In genomic region chr6:147923246-147923645, GRCm38 (mm10) we compare ENCODE assay signal across 22 mouse cellular contexts.
A peak's percentile ranks its signal among the peaks of the same experiment; 100 is the strongest.
DNase-seq lines count a peak whose midpoint lies in the region; ATAC-seq and TF ChIP-seq lines count a peak whose summit lies in the region.
"Had no signal": no experiment of that assay in that cellular context is flagged by ENCODE, and none has a peak within 500 bp of the region (broad histone marks: within the 10 kb centered on the region; RNA-seq: fewer than 3 reads in every experiment).

No protein-coding gene starts in this region.

- no peaks in the 10 kb centered on the region for H3K4me1 ChIP-seq in heart, embryonic 12.5 days (replicated peaks)
- H3K4me1 ChIP-seq in heart, embryonic 10.5 days: peaks cover 5% of the 10 kb centered on the region; the same call in 1 of the 2 replicates
- no peaks in the 10 kb centered on the region for H3K4me1 ChIP-seq in liver, embryonic 11.5 days (replicated peaks; ENCODE audit: control insufficient read depth, insufficient read depth, low read length)
- no peaks in the 10 kb centered on the region for H3K4me1 ChIP-seq in liver, postnatal 0 days (ENCODE audit: insufficient read depth)
- no peaks in the 10 kb centered on the region for H3K4me1 ChIP-seq in midbrain, embryonic 11.5 days (ENCODE audit: control insufficient read depth, insufficient read depth, low read length)
- no peaks in the 10 kb centered on the region for H3K4me1 ChIP-seq in midbrain, embryonic 16.5 days (ENCODE audit: control insufficient read depth, insufficient read depth, low read length)

- 86% methylated on average over 8 of the region's 8 CpGs for WGBS in heart, embryonic 12.5 days
- WGBS in heart, embryonic 10.5 days: 84% methylated on average over 8 of the region's 8 CpGs
- WGBS in liver, embryonic 11.5 days: 82% methylated on average over 8 of the region's 8 CpGs
- 87% methylated on average over 8 of the region's 8 CpGs for WGBS in liver, postnatal 0 days (ENCODE audit: insufficient replicate concordance)
- 91% methylated on average over 8 of the region's 8 CpGs for WGBS in midbrain, embryonic 11.5 days
- WGBS in midbrain, embryonic 16.5 days: 92% methylated on average over 8 of the region's 8 CpGs

- DNase-seq in heart, adult 11 months: peak; percentile 61
- DNase-seq in heart, embryonic 10.5 days (ENCODE audit: low spot score): peak; percentile 69
- DNase-seq in heart, postnatal 10 days: no peak
- DNase-seq in liver, embryonic 11.5 days (ENCODE audit: low spot score): peak; percentile 15
- no peak for DNase-seq in liver, postnatal 0 days
- peak; percentile 44 for DNase-seq in midbrain, embryonic 11.5 days (ENCODE audit: low spot score, missing footprints)
- DNase-seq: adrenal gland, adult 2 months; adrenal gland, adult 8-10 months; adrenal gland, postnatal 10 days; adrenal gland, postnatal 14 days; adrenal gland, postnatal 25 days; adrenal gland, postnatal 36 days; B cell, adult 2 months; cerebellum, adult 11 months; cerebellum, adult 11-12 months had no signal

- H3K9me3 ChIP-seq in heart, embryonic 12.5 days (replicated peaks): no peaks in the 10 kb centered on the region
- H3K9me3 ChIP-seq in heart, embryonic 10.5 days: no peaks in the 10 kb centered on the region
- no peaks in the 10 kb centered on the region for H3K9me3 ChIP-seq in liver, embryonic 11.5 days (ENCODE audit: control insufficient read depth, low read length)
- no peaks in the 10 kb centered on the region for H3K9me3 ChIP-seq in liver, postnatal 0 days (ENCODE audit: low read length)
- H3K9me3 ChIP-seq in midbrain, embryonic 11.5 days (ENCODE audit: control insufficient read depth, low read length): no peaks in the 10 kb centered on the region
- no peaks in the 10 kb centered on the region for H3K9me3 ChIP-seq in midbrain, embryonic 16.5 days (replicated peaks; ENCODE audit: control insufficient read depth, low read length, poor library complexity, severe bottlenecking)
- H3K9me3 ChIP-seq: G1E had no signal

- no peaks in the 10 kb centered on the region for H3K27me3 ChIP-seq in heart, embryonic 12.5 days (replicated peaks)
- no peaks in the 10 kb centered on the region for H3K27me3 ChIP-seq in heart, embryonic 10.5 days (ENCODE audit: insufficient read depth, poor library complexity, severe bottlenecking)
- H3K27me3 ChIP-seq in liver, embryonic 11.5 days (replicated peaks; ENCODE audit: control insufficient read depth, insufficient read depth, low read length): no peaks in the 10 kb centered on the region
- H3K27me3 ChIP-seq in liver, postnatal 0 days (ENCODE audit: insufficient read depth, low read length): no peaks in the 10 kb centered on the region
- no peaks in the 10 kb centered on the region for H3K27me3 ChIP-seq in midbrain, embryonic 11.5 days (ENCODE audit: control insufficient read depth, insufficient read depth, low read length)
- H3K27me3 ChIP-seq in midbrain, embryonic 16.5 days (ENCODE audit: control insufficient read depth, insufficient read depth, low read depth, low read length): no peaks in the 10 kb centered on the region
- H3K27me3 ChIP-seq: CH12.LX, Patski had no signal

- no peak for TF ChIP-seq CTCF in liver, postnatal 0 days (IDR thresholded peaks at IDR 0.05; ENCODE audit: low read depth)

- no peak for ATAC-seq in heart, embryonic 12.5 days (ENCODE audit: insufficient number of reproducible peaks, low FRiP score)
- ATAC-seq in liver, embryonic 11.5 days (replicated peaks; ENCODE audit: low FRiP score): no peak
- ATAC-seq in liver, postnatal 0 days: no peak
- ATAC-seq in midbrain, embryonic 11.5 days (ENCODE audit: low FRiP score): no peak
- no peak for ATAC-seq in midbrain, embryonic 16.5 days
- ATAC-seq: activated CD4-positive, CD25-positive, alpha-beta regulatory T cell, adult 4 months; CD4-positive, CD25-positive, alpha-beta regulatory T cell, adult 4 months; Patski had no signal

- TF ChIP-seq EP300 in liver, postnatal 0 days (IDR thresholded peaks at IDR 0.05; ENCODE audit: low read depth): no peak

- H3K36me3 ChIP-seq in heart, embryonic 12.5 days: no peaks in the 10 kb centered on the region
- H3K36me3 ChIP-seq in heart, embryonic 10.5 days: no peaks in the 10 kb centered on the region
- H3K36me3 ChIP-seq in liver, embryonic 11.5 days (ENCODE audit: control insufficient read depth, insufficient read depth, low read length): no peaks in the 10 kb centered on the region
- H3K36me3 ChIP-seq in liver, postnatal 0 days (replicated peaks; ENCODE audit: insufficient read depth, low read length): no peaks in the 10 kb centered on the region
- no peaks in the 10 kb centered on the region for H3K36me3 ChIP-seq in midbrain, embryonic 11.5 days (ENCODE audit: control insufficient read depth, insufficient read depth, low read length)
- no peaks in the 10 kb centered on the region for H3K36me3 ChIP-seq in midbrain, embryonic 16.5 days (ENCODE audit: control insufficient read depth, insufficient read depth, low read length)
- H3K36me3 ChIP-seq: G1E had no signal

- no peak overlapping the region for H3K27ac ChIP-seq in heart, embryonic 12.5 days (ENCODE audit: poor library complexity, severe bottlenecking)
- no peak overlapping the region for H3K27ac ChIP-seq in heart, embryonic 10.5 days
- no peak overlapping the region for H3K27ac ChIP-seq in liver, embryonic 11.5 days (ENCODE audit: low read depth, low read length)
- H3K27ac ChIP-seq in liver, postnatal 0 days (ENCODE audit: low read depth): no peak overlapping the region
- H3K27ac ChIP-seq in midbrain, embryonic 11.5 days (ENCODE audit: low read depth, low read length): no peak overlapping the region
- H3K27ac ChIP-seq in midbrain, embryonic 16.5 days (ENCODE audit: low read length): no peak overlapping the region

- no peak overlapping the region for H3K9ac ChIP-seq in heart, embryonic 12.5 days
- no peak overlapping the region for H3K9ac ChIP-seq in liver, embryonic 11.5 days (ENCODE audit: low read depth, low read length)
- H3K9ac ChIP-seq in liver, postnatal 0 days (replicated peaks): no peak overlapping the region
- H3K9ac ChIP-seq in midbrain, embryonic 11.5 days (ENCODE audit: low read length): no peak overlapping the region
- no peak overlapping the region for H3K9ac ChIP-seq in midbrain, embryonic 16.5 days (ENCODE audit: low read depth, low read length)

- no peak overlapping the region for H3K4me3 ChIP-seq in heart, embryonic 12.5 days
- H3K4me3 ChIP-seq in heart, embryonic 10.5 days: no peak overlapping the region
- H3K4me3 ChIP-seq in liver, embryonic 11.5 days (ENCODE audit: low read depth, low read length): no peak overlapping the region
- H3K4me3 ChIP-seq in liver, postnatal 0 days (ENCODE audit: low read depth, low read length): no peak overlapping the region
- H3K4me3 ChIP-seq in midbrain, embryonic 11.5 days (ENCODE audit: low read depth, low read length): no peak overlapping the region
- H3K4me3 ChIP-seq in midbrain, embryonic 16.5 days (ENCODE audit: low read depth, low read length): no peak overlapping the region

- no peak overlapping the region for H3K4me2 ChIP-seq in heart, embryonic 12.5 days
- no peak overlapping the region for H3K4me2 ChIP-seq in liver, embryonic 11.5 days
- no peak overlapping the region for H3K4me2 ChIP-seq in liver, postnatal 0 days (ENCODE audit: low read depth, low read length)
- H3K4me2 ChIP-seq in midbrain, embryonic 11.5 days: no peak overlapping the region
- no peak overlapping the region for H3K4me2 ChIP-seq in midbrain, embryonic 16.5 days (ENCODE audit: low read length)

- intact Hi-C loops in heart, postnatal 10 days (cut with DNase I): no loop called here

Comparison
In these comparisons a context has a peak if more than half of its experiments do, and no peak if none do; other contexts are left out.
1. DNase-seq: peak in heart, adult 11 months (single experiment), heart, embryonic 10.5 days (single experiment), liver, embryonic 11.5 days (single experiment) and midbrain, embryonic 11.5 days (single experiment); none in heart, postnatal 10 days (0 of 2) and liver, postnatal 0 days (single experiment).